Mouse (Mus musculus): ENCODE results near the gene Stim2. TPM values are rescaled to one million over a fixed set of nuclear protein-coding genes. Genes with fewer than 3 reads are reported as not detected.

The Stim2 gene
- total and polyA plus RNA-seq, 3 experiments: 11.7 to 18.6 TPM; not detected in 1

- TF ChIP-seq MYB (IDR thresholded peaks at IDR 0.05; ENCODE audit: low read depth, low read length) (no peak), POLR2A (IDR thresholded peaks at IDR 0.05; ENCODE audit: control insufficient read depth in 1 of 2, insufficient read depth in 1 of 2, low read depth in 1 of 2, low read length in 2 of 2, poor library complexity in 1 of 2) (no peak)
Observed at GRCm38 (mm10) chr5:54118410-54119212, 120.3 kb downstream of the Stim2 start (continued).

- Histone ChIP-seq H3K9me3 (replicated peaks; ENCODE audit: insufficient read depth, low read length) (no peaks in the 10 kb centered on the region), H3K9ac (ENCODE audit: control insufficient read depth, low read depth, low read length, poor library complexity, severe bottlenecking) (no peak overlapping the region), H3K79me2 (ENCODE audit: control insufficient read depth, insufficient read depth, low read length, poor library complexity) (no peaks in the 10 kb centered on the region), H3K36me3 (ENCODE audit: control insufficient read depth in 1 of 2, insufficient read depth in 2 of 2, low read length in 2 of 2) (no peaks in the 10 kb centered on the region; a peak in 1 of 4 replicates), H3K27me3 (ENCODE audit: control insufficient read depth in 1 of 2, insufficient read depth in 2 of 2, low read length in 2 of 2) (no peaks in the 10 kb centered on the region), H3K4me1 (ENCODE audit: control insufficient read depth in 1 of 2, insufficient read depth in 2 of 2, low read length in 2 of 2) (no peaks in the 10 kb centered on the region), H3K27ac (ENCODE audit: control insufficient read depth, low read depth, low read length) (no peak overlapping the region), H3K4me3 (ENCODE audit: control insufficient read depth in 1 of 2, insufficient read depth in 1 of 2, low read depth in 2 of 2, low read length in 2 of 2) (no peak overlapping the region)
- TF ChIP-seq ZC3H11A (IDR thresholded peaks at IDR 0.05; ENCODE audit: low read depth, low read length): no peak
- TF ChIP-seq NELFE (IDR thresholded peaks at IDR 0.05; ENCODE audit: low read depth, low read length): no peak
- no peak for TF ChIP-seq POLR2A (IDR thresholded peaks at IDR 0.05; ENCODE audit: control insufficient read depth in 1 of 2, insufficient read depth in 1 of 2, low read depth in 1 of 2, low read length in 2 of 2, poor library complexity in 1 of 2)
- TF ChIP-seq CHD2 (IDR thresholded peaks at IDR 0.05; ENCODE audit: low read length): no peak
- no peak for TF ChIP-seq CTCF (IDR thresholded peaks at IDR 0.05 in 2 of 3, conservative IDR thresholded peaks at IDR 0.05 in 1 of 3; ENCODE audit: control insufficient read depth in 1 of 3, insufficient read depth in 1 of 3, low read depth in 2 of 3, low read length in 3 of 3, poor library complexity in 1 of 3, severe bottlenecking in 1 of 3)
- TF ChIP-seq MAX (IDR thresholded peaks at IDR 0.05; ENCODE audit: low read length): no peak
- no peak for TF ChIP-seq KAT2A (conservative IDR thresholded peaks at IDR 0.05; ENCODE audit: low read depth, low read length)
- TF ChIP-seq BHLHE40 (IDR thresholded peaks at IDR 0.05; ENCODE audit: borderline replicate concordance, low read depth, low read length): no peak
- TF ChIP-seq JUND (IDR thresholded peaks at IDR 0.05; ENCODE audit: low read depth, low read length): no peak
- no peak for TF ChIP-seq TCF12 (IDR thresholded peaks at IDR 0.05; ENCODE audit: low read depth, low read length)
- no peak for TF ChIP-seq GATA1 (IDR thresholded peaks at IDR 0.05; ENCODE audit: low read depth, low read length)
- no peak for TF ChIP-seq GABPA (IDR thresholded peaks at IDR 0.05; ENCODE audit: low read depth, low read length)
- no peak for TF ChIP-seq MEF2A (IDR thresholded peaks at IDR 0.05; ENCODE audit: extremely low read depth, insufficient replicate concordance, low read depth, low read length, poor library complexity, severe bottlenecking)
- TF ChIP-seq NRF1 (IDR thresholded peaks at IDR 0.05; ENCODE audit: insufficient read depth, low read depth, low read length, poor library complexity, severe bottlenecking): no peak
- no peak for TF ChIP-seq SMC3 (IDR thresholded peaks at IDR 0.05; ENCODE audit: low read depth, low read length)
- TF ChIP-seq MXI1 (IDR thresholded peaks at IDR 0.05; ENCODE audit: low read depth, low read length): no peak
- no peak for TF ChIP-seq USF1 (IDR thresholded peaks at IDR 0.05; ENCODE audit: low read depth, low read length)
- TF ChIP-seq CHD1 (IDR thresholded peaks at IDR 0.05; ENCODE audit: low read depth, low read length): no peak
- TF ChIP-seq HCFC1 (IDR thresholded peaks at IDR 0.05; ENCODE audit: low read depth, low read length): no peak
- TF ChIP-seq TAL1 (IDR thresholded peaks at IDR 0.05; ENCODE audit: low read length): no peak
- no peak for DNase-seq (ENCODE audit: low read depth, low spot score)
Observed at GRCm38 (mm10) chr5:54148091-54148795, 149.9 kb downstream of the Stim2 start.

All from MEL (cell line).